Mouse (Mus musculus): ENCODE measurements at regions not wholly inside any gene's neighbourhood (a gene's known extent, or its start where the extent isn't known, plus 50 kb on each side); places are given as distances from the start of the nearest gene placed in this dataset.

DNA sequence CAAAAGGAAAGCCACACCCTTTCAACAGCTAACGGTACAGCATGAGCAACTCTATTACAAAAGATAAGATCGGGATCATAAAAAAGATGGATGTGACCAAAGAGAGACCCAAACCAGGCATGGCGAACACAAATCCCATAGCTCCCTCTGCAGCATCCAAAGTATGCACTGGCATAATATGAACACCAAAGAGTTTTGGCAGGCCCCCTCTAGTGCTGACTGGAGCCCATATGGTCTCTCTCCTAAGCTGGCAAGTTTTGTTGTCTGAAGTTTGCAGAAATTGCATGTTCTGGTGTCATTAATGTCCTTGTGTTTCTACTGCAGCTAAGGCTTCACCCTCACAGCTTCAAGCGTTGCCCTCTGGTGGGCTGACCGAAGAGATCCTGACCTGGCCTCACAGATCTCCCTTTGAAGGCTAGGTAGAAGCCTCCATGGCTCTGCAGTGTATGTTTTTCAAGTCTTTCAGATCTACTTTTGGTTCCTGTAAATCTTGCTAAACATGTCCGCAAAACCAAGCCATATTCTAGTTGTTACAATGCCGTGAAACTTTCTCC, 75.7 kb upstream of the Bcl2l14 start:
- no peak for DNase-seq (ENCODE audit: low read depth, low spot score)

DNA sequence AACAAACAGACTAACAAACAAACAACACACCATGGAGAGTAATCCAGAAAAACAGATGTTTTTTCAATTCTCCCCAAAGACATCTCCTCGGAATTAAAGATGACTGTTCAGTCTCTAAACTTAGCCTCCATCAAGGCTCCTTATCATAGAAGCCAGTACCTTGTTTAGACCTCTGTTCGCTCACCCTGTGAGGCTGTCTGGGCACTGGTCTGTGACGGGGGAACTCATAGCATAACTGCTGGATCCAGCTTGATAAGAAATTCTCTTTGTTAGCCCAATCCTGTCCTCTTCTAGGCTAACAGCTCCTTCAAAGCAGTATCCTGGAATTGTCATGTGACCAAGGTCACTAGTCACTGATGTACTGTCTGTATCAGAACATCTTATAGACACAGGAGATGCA, 72.1 kb upstream of the Bcl2l14 start:
- no peak for DNase-seq (ENCODE audit: low read depth, low spot score)

DNA sequence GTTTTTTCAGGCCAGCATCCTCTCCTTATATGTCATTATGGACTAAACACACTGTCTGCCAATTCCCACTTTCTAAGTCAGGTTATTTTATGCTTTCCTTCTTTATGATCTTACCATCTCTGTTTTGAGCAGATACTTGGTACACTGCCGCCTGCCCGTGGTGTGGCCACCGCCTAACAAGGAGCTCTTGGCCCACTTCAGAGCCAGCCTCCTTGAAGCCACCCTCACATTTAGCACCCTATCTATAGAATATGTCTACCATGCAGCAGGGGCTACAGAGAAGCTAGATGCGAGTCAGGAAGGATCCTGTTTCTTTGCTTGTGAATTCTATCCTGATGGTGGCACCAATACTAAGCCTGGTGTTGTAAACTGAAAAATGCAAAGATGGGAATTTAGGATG, 70.6 kb upstream of the Bcl2l14 start:
- no peak for DNase-seq (ENCODE audit: low read depth, low spot score)

DNA sequence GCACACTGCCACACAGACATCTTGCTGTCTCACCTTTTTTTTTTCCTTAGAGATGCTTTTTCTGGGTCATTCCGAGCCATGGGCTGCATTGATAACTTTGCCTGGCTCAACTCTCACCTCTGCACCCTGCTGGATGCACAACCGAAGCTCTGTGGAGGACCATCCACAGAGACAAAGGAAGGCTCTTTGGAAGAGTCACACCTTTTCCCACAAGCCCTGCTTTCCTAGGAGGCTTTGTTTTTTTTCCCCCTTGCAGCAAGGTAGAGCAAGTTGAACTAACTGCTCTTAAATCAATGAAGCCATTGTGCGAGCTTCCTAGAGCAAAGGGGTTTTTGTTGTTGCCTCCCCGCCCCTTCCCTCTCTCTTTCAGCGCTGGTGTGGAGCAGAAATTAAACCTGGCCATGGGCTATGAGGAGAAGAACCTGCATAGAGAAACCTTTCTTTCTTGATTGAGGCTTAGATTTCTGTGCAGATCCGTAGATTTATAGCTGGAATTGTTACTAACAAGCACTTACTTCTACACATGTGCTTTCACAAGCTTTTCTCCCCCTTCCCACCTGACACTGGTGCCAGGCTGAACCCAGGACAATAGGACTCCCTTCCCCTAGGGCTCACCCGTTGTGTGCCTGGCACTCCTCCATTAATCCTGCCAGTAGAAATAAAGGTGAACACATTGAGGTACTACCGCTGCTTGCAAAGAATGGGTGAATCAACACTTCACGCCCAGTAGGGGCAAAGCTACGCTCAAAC, 66.4 kb upstream of the Bcl2l14 start:
- peak; percentile 69 for DNase-seq (ENCODE audit: low read depth, low spot score)

DNA sequence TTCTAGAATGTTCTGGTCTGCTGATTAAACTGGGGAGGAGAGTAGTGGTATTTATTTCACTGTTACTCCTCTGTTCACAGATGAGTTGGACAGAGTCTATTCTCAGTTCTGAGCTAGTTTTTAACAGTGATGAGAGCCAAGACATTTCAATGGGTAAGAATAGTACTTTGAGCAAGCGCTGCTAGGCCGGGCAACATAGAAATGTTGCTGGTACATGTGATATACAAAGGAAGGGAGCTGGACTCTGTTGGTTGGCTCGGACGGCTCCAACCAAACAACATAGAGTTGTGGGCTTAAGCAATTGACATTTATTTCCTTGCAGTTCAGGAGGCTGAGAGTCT, 65.8 kb upstream of the Bcl2l14 start:
- no peak for DNase-seq (ENCODE audit: low read depth, low spot score)

DNA sequence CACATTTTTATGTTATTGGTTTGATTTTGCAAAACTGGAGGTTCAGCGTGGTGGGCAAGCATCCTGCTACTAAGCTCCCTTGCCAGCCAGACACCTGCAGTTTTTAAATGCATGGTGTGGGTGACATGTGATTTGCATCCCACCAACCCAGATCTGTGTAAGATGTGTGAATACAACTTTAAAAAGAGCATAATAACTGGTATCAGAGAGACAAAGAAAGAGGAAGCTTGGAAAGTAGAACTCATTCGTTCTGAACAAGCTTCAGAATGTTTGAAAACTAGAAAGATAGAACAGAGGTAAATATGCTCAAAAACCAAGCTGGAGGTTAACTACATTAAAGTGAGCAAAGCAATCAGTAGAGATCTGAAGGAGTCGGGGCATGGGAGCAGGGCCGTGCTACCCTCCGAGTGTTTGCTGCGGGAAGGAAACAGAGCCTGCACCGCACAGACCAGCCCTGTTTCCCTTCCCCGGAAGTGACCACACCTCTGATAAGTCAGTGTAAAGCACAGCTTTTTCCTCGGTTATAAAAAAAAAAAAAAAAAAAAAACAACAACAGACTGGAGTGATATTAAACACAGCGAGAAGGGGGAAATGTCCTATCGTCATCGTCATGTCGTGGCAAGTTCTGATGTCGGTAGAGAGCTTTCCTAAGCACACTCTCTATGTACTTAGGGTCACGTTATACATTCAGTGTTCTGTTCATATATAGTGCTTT, 63.2 kb upstream of the Bcl2l14 start:
- DNase-seq (ENCODE audit: low read depth, low spot score), result no peak

DNA sequence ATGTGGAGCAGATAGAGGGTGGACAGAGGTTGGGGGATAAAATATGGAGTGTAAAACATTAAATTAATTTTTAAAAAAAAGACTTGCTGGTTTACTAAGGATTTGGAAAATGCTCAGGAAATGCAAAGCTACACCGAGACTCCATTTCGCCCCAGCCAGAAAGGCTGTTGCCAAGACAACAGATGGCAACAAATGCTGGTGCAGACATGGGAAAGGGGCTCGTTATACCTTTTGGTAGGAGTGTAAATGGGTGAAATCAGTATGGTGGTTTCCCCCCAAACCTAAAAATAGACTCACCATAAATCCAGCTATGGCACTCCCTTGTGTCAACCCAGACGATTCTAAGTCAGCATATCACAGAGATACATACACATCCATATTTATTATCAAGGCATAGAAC, 60.4 kb upstream of the Bcl2l14 start:
- no peak for DNase-seq (ENCODE audit: low read depth, low spot score)

DNA sequence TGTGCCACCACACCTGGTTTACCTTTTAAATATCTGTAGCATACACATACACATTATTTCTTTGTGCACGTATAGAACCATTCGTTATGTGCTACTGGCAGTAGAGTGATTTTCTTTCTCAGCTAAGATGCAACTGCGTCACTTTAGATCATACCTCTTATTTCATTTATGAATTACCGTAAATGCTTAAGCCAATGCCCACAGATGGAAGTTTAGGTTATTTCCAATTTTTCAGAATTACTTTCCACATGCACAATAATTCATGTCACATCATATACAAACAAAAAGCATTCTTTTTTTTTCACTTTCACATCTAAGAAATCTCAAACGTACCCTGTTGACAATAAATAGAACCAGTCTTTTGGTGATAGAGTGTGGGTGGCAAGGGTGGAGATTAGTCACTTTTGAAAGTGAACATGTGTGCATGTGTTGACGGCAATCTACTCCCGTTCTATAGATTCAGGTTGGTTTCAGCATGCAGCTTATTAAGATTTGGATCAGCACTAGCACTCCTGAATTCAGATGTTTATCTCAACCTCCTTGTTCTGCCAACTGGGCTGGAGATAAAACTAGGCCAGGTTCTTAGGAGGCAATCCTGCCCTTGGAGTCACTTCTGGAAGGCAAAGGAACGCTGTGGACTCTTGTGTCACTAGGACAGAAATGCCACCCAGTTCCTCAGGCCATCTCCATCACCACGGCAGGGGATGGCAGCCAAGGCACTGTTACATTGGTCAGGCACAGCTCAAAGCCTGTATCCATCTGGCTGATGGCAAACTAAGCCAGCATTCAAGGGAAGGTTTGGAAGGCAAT, 53.1 kb upstream of the Bcl2l14 start:
- DNase-seq (ENCODE audit: low read depth, low spot score), result no peak

DNA sequence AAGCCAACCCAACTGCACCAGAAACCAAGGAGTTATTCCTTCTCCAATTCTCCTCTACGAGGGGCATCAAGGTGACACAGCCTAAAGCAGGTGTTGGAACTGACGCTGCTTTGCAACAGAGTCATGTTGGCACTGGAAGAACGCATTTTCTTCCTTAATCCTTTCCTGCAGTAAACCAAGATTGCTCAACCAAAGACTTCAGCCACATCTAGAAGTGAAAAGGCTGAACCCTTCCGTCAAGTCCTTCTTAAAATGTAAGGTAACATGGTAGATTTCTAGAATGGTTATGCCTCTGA, 52.6 kb upstream of the Bcl2l14 start:
- DNase-seq (ENCODE audit: low read depth, low spot score), result no peak
